Mouse (Mus musculus): ENCODE measurements around the gene Gnat3.

The Gnat3 gene

DNA sequence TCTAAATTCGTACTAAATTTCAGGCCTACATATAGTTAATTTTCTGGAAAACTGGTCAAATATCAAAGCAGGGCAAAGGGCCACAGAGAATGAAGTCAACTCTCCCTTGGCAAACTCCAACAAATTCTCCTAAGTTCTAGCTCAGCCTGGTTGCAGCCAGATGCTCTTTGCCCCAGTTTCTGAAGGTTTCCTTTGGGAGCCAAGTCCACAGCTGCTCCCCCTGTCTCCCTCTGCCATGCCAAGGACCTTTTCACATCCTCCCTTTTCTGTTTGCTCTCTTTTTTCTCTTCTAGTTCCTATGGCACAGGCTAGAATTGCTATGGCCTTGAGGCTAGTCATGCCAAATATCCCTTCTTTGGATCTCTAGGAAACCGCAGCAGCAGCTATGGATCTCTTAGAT, 43.8 kb downstream of the Gnat3 start:
- DNase-seq (ENCODE audit: low spot score), result peak; percentile 93

- DNase-seq (ENCODE audit: low spot score), result no peak
Observed at GRCm38 (mm10) chr5:18007067-18007466, 44.7 kb downstream of the Gnat3 start.

DNA sequence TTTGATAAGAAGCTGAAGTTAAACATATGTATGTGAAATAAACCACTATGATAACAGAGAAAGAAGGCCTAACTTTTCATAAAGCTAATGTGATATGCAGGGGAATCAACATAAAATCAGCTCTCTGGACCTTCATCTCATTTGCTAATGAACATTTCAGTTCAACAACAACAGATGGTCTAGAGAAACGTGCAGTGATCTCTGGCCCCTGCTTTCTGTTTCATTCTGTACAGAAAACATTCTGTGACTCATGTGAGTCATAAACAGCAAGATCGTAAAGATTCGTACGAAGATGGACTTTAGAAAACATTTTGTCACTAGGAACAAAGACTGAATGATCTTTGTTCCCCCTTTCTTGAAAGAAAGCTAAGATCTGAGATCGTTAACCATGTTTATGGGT, 48.0 kb downstream of the Gnat3 start:
- DNase-seq (ENCODE audit: low spot score), result no peak

DNA sequence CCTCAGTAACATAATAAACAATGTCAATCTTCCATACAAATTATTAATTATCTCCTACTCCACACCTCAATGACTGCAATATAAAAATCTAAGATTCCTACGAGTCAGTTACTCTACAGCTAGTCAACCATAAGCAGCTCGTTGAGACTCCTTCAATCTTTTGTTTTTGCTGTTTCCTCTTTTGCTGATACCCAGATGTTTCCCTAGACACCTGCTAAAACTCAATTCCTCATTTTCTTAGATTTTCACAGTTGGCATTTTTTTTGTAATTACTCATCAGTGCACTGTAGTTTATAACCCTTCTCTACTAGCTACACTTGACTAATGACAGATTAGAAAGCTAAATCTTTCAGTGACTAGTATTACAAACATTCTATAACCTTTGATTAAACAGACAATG, 50.8 kb downstream of the Gnat3 start:
- no peak for DNase-seq (ENCODE audit: low spot score)

GRCm38 (mm10) chr5:18014209-18014829, 52.0 kb downstream of the Gnat3 start:
- no peak for DNase-seq (ENCODE audit: low spot score)

GRCm38 (mm10) chr5:18023347-18023746, 61.0 kb downstream of the Gnat3 start:
- DNase-seq (ENCODE audit: low spot score), result peak; percentile 56

GRCm38 (mm10) chr5:18027531-18027930, 65.2 kb downstream of the Gnat3 start:
- no peak for DNase-seq (ENCODE audit: low spot score)

GRCm38 (mm10) chr5:18035848-18036638, 73.7 kb downstream of the Gnat3 start:
- no peak for DNase-seq (ENCODE audit: low spot score)

DNA sequence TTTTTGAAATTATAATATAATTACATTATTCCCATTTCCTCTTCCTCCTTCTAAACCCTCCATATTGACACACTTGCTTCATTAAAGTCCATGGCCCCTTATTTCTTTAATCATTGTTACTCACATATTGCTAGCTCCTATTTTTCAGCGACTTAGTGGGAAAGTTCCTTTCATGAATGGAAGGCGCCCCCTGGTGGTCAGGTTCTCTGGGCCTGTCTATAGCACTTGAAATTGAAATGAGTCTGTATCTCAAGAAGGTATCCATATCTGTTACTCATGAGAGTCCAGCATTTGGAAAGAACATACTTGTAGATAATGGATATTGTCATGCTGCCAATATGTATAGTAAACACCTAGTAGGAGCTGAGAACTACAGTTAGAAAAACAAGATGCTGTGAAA, 80.7 kb downstream of the Gnat3 start:
- peak; percentile 90 for DNase-seq (ENCODE audit: low spot score)

DNA sequence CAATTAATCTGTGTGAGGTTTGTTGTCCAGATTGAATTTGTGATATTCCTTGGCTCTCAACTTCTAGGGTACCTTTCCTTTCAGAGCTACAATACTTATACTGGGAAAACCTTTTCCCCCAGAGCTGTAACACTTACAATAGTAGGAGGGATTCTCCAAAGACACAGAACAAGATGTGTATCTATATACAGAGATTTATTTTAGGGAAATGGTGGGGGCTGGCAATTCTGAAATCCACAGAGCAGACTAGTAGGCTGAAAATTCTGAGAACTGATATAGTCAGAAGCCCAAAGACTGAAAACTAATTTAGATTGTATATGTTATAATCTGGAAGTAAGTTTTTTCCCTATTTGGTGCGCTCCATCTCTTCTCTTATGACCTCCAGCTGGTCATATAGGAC, 86.5 kb downstream of the Gnat3 start:
- DNase-seq (ENCODE audit: low spot score), result no peak

GRCm38 (mm10) chr5:18055323-18055722, 93.0 kb downstream of the Gnat3 start:
- no peak for DNase-seq (ENCODE audit: low spot score)
